ENCODE assay signal across 20 mouse cellular contexts in the genomic region with DNA sequence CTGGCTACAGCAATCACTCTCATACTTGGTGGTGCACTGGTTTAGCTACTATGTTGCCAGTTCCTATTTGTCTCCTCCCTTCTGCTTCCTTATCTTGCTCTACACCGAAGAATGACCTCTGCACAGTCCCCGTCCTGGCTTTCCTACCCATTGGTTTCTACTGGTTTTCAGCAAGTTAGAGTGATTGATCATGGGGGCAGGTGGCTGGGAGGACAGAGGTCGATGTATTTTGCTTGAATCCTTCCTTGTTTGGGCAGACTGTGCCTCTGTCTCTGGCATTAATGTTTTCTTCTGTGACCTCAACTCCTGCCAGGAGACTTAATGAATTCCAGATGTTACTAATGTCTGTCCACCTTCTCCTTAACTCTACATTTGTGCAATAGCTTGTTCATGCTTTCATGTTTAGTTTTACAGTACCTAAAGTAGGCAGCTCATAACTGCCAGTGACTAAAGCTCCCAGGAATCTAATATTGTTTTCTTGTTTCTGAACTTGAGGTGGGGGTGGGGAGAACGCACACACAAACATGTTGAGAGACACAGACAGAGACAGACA.
A peak's percentile ranks its signal among the peaks of the same experiment; 100 is the strongest.
DNase-seq lines count a peak whose midpoint lies in the region; ATAC-seq and TF ChIP-seq lines count a peak whose summit lies in the region.
"Had no signal": no experiment of that assay in that cellular context is flagged by ENCODE, and none has a peak within 500 bp of the region (broad histone marks: within the 10 kb centered on the region; RNA-seq: fewer than 3 reads in every experiment).

No protein-coding gene starts in this region.

- H3K27ac ChIP-seq in MEL (ENCODE audit: control insufficient read depth, low read depth, low read length): no peak overlapping the region
- H3K27ac ChIP-seq in midbrain, embryonic 16.5 days (ENCODE audit: low read length): no peak overlapping the region
- H3K27ac ChIP-seq: heart, embryonic 13.5 days; midbrain, embryonic 15.5 days; neural tube, embryonic 13.5 days had no signal

- H3K4me2 ChIP-seq in myocyte (ENCODE audit: low read depth): peak overlapping the region; percentile 12
- no peak overlapping the region for H3K4me2 ChIP-seq in midbrain, embryonic 16.5 days (ENCODE audit: low read length)
- H3K4me2 ChIP-seq: heart, embryonic 13.5 days; midbrain, embryonic 15.5 days; neural tube, embryonic 13.5 days had no signal

- no peak for TF ChIP-seq RAD21 in MEL (IDR thresholded peaks at IDR 0.05; ENCODE audit: low read depth, low read length)

- DNase-seq in MEL (ENCODE audit: low read depth, low spot score): peak; percentile 43
- DNase-seq in embryo, embryonic 10 days (ENCODE audit: low spot score): peak; percentile 71
- DNase-seq in fibroblast of lung, adult 2 months (ENCODE audit: low read depth): peak; percentile 51
- no peak for DNase-seq in right cerebral cortex, adult 18-20 months
- no peak for DNase-seq in lung, postnatal 14 days
- DNase-seq: adrenal gland, postnatal 10 days; cerebellum, adult 11-12 months; cerebellum, postnatal 25 days; heart, postnatal 36 days; kidney, postnatal 4 days; lung, adult 2 months; right cerebral cortex, postnatal 25 days; thymus, adult 18-20 months had no signal

- H3K4me3 ChIP-seq in MEL (ENCODE audit: control insufficient read depth in 1 of 2, insufficient read depth in 1 of 2, low read depth in 2 of 2, low read length in 2 of 2): no peak overlapping the region
- H3K4me3 ChIP-seq in myocyte: no peak overlapping the region
- no peak overlapping the region for H3K4me3 ChIP-seq in midbrain, embryonic 16.5 days (ENCODE audit: low read depth, low read length)
- H3K4me3 ChIP-seq: heart, embryonic 13.5 days; midbrain, embryonic 15.5 days; neural tube, embryonic 13.5 days had no signal

- H3ac ChIP-seq in myocyte (ENCODE audit: control insufficient read depth, insufficient read length): no peak overlapping the region

- WGBS in midbrain, embryonic 16.5 days: 83% methylated on average over 4 of the region's 4 CpGs

- H3K9me3 ChIP-seq in MEL (replicated peaks; ENCODE audit: insufficient read depth, low read length): no peaks in the 10 kb centered on the region
- H3K9me3 ChIP-seq in midbrain, embryonic 16.5 days (replicated peaks; ENCODE audit: control insufficient read depth, low read length, poor library complexity, severe bottlenecking): no peaks in the 10 kb centered on the region
- H3K9me3 ChIP-seq: heart, embryonic 13.5 days; midbrain, embryonic 15.5 days; neural tube, embryonic 13.5 days had no signal

- TF ChIP-seq POLR2A in MEL (IDR thresholded peaks at IDR 0.05; ENCODE audit: control insufficient read depth in 1 of 2, insufficient read depth in 1 of 2, low read depth in 1 of 2, low read length in 2 of 2, poor library complexity in 1 of 2) (no peak), myocyte (IDR thresholded peaks at IDR 0.05; ENCODE audit: insufficient read length, low read depth) (no peak)

- no peaks in the 10 kb centered on the region for H3K79me2 ChIP-seq in MEL (ENCODE audit: control insufficient read depth, insufficient read depth, low read length, poor library complexity)
- no peaks in the 10 kb centered on the region for H3K79me2 ChIP-seq in myocyte (ENCODE audit: control insufficient read depth, insufficient read depth)

- TF ChIP-seq EP300 in MEL (IDR thresholded peaks at IDR 0.05; ENCODE audit: low read depth in 1 of 2, low read length in 2 of 2): 0 out of 4 replicates have a peak, but pooled peaks of 1 of the 2 experiments have one; percentile 12

- H3K27me3 ChIP-seq in MEL (ENCODE audit: control insufficient read depth in 1 of 2, insufficient read depth in 2 of 2, low read length in 2 of 2) (no peaks in the 10 kb centered on the region), myocyte (ENCODE audit: control insufficient read depth, insufficient read depth, insufficient read length) (no peaks in the 10 kb centered on the region)
- no peaks in the 10 kb centered on the region for H3K27me3 ChIP-seq in midbrain, embryonic 16.5 days (ENCODE audit: control insufficient read depth, insufficient read depth, low read depth, low read length)
- H3K27me3 ChIP-seq: heart, embryonic 13.5 days; midbrain, embryonic 15.5 days; neural tube, embryonic 13.5 days had no signal

- no peak for TF ChIP-seq CTCF in MEL (IDR thresholded peaks at IDR 0.05 in 2 of 3, conservative IDR thresholded peaks at IDR 0.05 in 1 of 3; ENCODE audit: control insufficient read depth in 1 of 3, insufficient read depth in 1 of 3, low read depth in 2 of 3, low read length in 3 of 3, poor library complexity in 1 of 3, severe bottlenecking in 1 of 3)

- no peak overlapping the region for H3K9ac ChIP-seq in MEL (ENCODE audit: control insufficient read depth, low read depth, low read length, poor library complexity, severe bottlenecking)
- H3K9ac ChIP-seq in midbrain, embryonic 16.5 days (ENCODE audit: low read depth, low read length): no peak overlapping the region
- H3K9ac ChIP-seq: heart, embryonic 13.5 days; midbrain, embryonic 15.5 days; neural tube, embryonic 13.5 days had no signal

- ATAC-seq in midbrain, embryonic 16.5 days: no peak
- ATAC-seq: forebrain, embryonic 14.5 days; inflammation-experienced regulatory T-cells, adult 6 months; midbrain, embryonic 15.5 days had no signal

- H3K36me3 ChIP-seq in MEL (ENCODE audit: control insufficient read depth in 1 of 2, insufficient read depth in 2 of 2, low read length in 2 of 2) (peaks cover 0 to 15% of the 10 kb centered on the region in 2 experiments; a peak in 2 of 4 replicates), myocyte (ENCODE audit: control insufficient read depth, insufficient read depth) (no peaks in the 10 kb centered on the region)
- H3K36me3 ChIP-seq in midbrain, embryonic 16.5 days (ENCODE audit: control insufficient read depth, insufficient read depth, low read length): no peaks in the 10 kb centered on the region
- H3K36me3 ChIP-seq: heart, embryonic 13.5 days; midbrain, embryonic 15.5 days; neural tube, embryonic 13.5 days had no signal

- peaks cover 5 to 12% of the 10 kb centered on the region in 2 experiments for H3K4me1 ChIP-seq in MEL (ENCODE audit: control insufficient read depth in 1 of 2, insufficient read depth in 2 of 2, low read length in 2 of 2)
- H3K4me1 ChIP-seq in midbrain, embryonic 16.5 days (ENCODE audit: control insufficient read depth, insufficient read depth, low read length): no peaks in the 10 kb centered on the region
- H3K4me1 ChIP-seq: midbrain, embryonic 15.5 days; neural tube, embryonic 13.5 days had no signal

TF ChIP-seq in MEL, 35 proteins besides CTCF, POLR2A, EP300 and RAD21:
- no peak for TF ChIP-seq TCF12 (IDR thresholded peaks at IDR 0.05; ENCODE audit: low read depth, low read length)
- TF ChIP-seq GATA1 (IDR thresholded peaks at IDR 0.05; ENCODE audit: low read depth, low read length): peak; percentile 49

TF ChIP-seq in myocyte, 11 proteins besides CTCF, POLR2A, EP300 and RAD21:
- TF ChIP-seq TCF3 (IDR thresholded peaks at IDR 0.05; ENCODE audit: insufficient read length, low read depth): no peak
- TF ChIP-seq USF1 (IDR thresholded peaks at IDR 0.05; ENCODE audit: low read depth): no peak
- TF ChIP-seq E2F4 (IDR thresholded peaks at IDR 0.05; ENCODE audit: insufficient read depth): no peak
- TF ChIP-seq TCF12 (IDR thresholded peaks at IDR 0.05; ENCODE audit: insufficient read depth, poor library complexity, severe bottlenecking): no peak

Comparison
In these comparisons a context has a peak if more than half of its experiments do, and no peak if none do; other contexts are left out.
1. DNase-seq: peak in MEL (single experiment), embryo, embryonic 10 days (single experiment) and fibroblast of lung, adult 2 months (single experiment); none in right cerebral cortex, adult 18-20 months (single experiment) and lung, postnatal 14 days (single experiment).